Mouse (Mus musculus): Measurements from ENCODE around the gene Glycam1. TPM values are rescaled to one million over a fixed set of nuclear protein-coding genes. Genes with fewer than 3 reads are reported as not detected.

Glycam1 gene
- polyA plus RNA-seq, 1 experiment from 2014 or later: not detected

DNA sequence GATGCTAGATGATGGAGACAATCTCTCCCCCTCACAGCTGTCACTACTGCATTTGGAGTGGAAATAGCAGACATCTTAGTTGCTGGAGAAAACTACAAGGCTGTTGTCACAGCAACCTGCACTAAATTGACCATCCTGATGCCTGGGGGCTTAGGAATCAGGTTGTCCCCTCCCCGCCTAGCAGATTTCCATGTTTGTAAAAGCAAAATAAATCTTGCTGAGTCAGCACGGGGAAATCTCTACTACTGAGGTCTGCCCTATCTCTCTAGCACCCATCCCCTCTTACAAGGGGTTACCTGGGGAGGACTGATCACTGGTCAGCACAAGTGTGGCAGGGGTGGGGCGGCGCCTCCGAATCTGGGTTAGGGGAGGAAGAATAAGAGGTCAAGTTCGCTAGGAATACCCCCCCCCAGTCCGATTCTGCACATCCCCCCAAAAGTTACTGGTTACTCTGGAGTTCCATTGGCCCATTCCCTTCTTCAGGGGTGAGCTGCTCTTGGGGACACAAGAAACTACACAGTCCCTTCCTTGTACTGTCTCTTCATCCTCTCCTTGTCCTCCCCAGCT lies 30.7 kb downstream of the Glycam1 start:
- no peak for DNase-seq (ENCODE audit: low spot score)
- H3K4me2 ChIP-seq (ENCODE audit: low read length): no peak overlapping the region
- peaks cover 2% of the 10 kb centered on the region; the same call in 1 of the 2 replicates for H3K4me1 ChIP-seq (replicated peaks; ENCODE audit: control insufficient read depth, insufficient read depth, low read length)
- no peaks in the 10 kb centered on the region for H3K9me3 ChIP-seq (ENCODE audit: control insufficient read depth, low read length)
- H3K4me3 ChIP-seq (ENCODE audit: low read depth, low read length): no peak overlapping the region
- H3K36me3 ChIP-seq (ENCODE audit: control insufficient read depth, insufficient read depth, low read length): no peaks in the 10 kb centered on the region
- 80% methylated on average over 7 of the region's 7 CpGs for WGBS
- H3K27ac ChIP-seq (ENCODE audit: low read depth): no peak overlapping the region
- no peak for ATAC-seq (replicated peaks; ENCODE audit: low FRiP score, low TSS enrichment, low read depth)
- no peak overlapping the region for H3K9ac ChIP-seq (ENCODE audit: low read length)
- H3K27me3 ChIP-seq (replicated peaks; ENCODE audit: control insufficient read depth, insufficient read depth, low read length): peaks cover 21% of the 10 kb centered on the region; the same call in 1 of the 2 replicates

DNA sequence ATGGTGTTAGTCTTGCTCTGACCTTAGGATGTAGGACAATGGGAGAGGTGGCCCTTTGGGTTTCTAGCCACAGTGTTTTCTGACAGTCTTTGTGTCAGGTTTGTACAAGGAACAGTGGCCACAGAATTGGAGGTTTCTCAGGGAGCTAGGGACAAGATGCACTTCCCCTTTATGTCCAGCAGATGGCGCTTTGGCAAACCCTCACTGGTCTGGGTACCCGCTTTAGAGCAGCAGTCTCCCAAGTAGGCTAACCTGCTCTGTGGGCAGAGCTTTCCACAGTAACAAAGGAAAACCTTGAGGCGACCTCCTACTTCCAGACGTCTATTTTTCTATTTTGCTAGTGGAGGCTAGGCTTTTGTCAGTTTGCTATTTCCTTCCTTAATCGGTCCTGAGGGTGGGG lies 34.5 kb downstream of the Glycam1 start:
- DNase-seq (ENCODE audit: low spot score) (peak; percentile 71), ATAC-seq (replicated peaks; ENCODE audit: low FRiP score, low TSS enrichment, low read depth) (peak; percentile 45; the same call in 1 of the 2 replicates)
- Histone ChIP-seq H3K36me3 (ENCODE audit: control insufficient read depth, insufficient read depth, low read length) (no peaks in the 10 kb centered on the region), H3K27ac (ENCODE audit: low read depth) (no peak overlapping the region), H3K9ac (ENCODE audit: low read length) (no peak overlapping the region), H3K4me1 (replicated peaks; ENCODE audit: control insufficient read depth, insufficient read depth, low read length) (no peaks in the 10 kb centered on the region; the same call in 1 of the 2 replicates), H3K9me3 (ENCODE audit: control insufficient read depth, low read length) (no peaks in the 10 kb centered on the region), H3K27me3 (replicated peaks; ENCODE audit: control insufficient read depth, insufficient read depth, low read length) (0 out of 2 replicates have a peak, but pooled peaks cover 2% of the 10 kb centered on the region), H3K4me2 (ENCODE audit: low read length) (no peak overlapping the region), H3K4me3 (ENCODE audit: low read depth, low read length) (no peak overlapping the region)
- 7% methylated on average over 5 of the region's 5 CpGs for WGBS

DNA sequence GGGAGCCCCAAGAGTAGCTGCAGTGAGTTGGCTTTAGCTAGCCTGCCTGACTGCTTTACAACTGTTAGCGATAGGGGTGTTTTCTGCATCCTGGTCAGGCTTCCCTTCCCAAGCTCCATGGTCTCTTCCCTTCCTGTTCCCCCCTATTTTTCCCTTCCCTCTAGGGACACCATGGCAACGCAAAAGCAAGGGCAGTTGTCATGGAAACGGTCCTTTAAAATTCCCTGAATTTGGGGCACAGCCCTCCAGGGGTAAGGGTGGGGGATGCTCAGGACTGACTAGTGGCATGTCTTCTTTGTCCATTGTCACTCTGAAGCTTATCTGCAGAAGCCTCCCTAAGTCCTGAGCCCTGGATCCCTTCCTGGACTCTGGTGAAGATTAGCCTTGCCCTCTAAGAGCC lies 41.7 kb downstream of the Glycam1 start:
- 68% methylated on average over 3 of the region's 3 CpGs for WGBS
- H3K9ac ChIP-seq (ENCODE audit: low read length): no peak overlapping the region
- DNase-seq (ENCODE audit: low spot score): no peak
- H3K4me3 ChIP-seq (ENCODE audit: low read depth, low read length): no peak overlapping the region
- no peaks in the 10 kb centered on the region for H3K9me3 ChIP-seq (ENCODE audit: control insufficient read depth, low read length)
- no peak overlapping the region for H3K4me2 ChIP-seq (ENCODE audit: low read length)
- no peaks in the 10 kb centered on the region for H3K27me3 ChIP-seq (replicated peaks; ENCODE audit: control insufficient read depth, insufficient read depth, low read length)
- no peak for ATAC-seq (replicated peaks; ENCODE audit: low FRiP score, low TSS enrichment, low read depth)
- no peak overlapping the region for H3K27ac ChIP-seq (ENCODE audit: low read depth)
- no peaks in the 10 kb centered on the region for H3K36me3 ChIP-seq (ENCODE audit: control insufficient read depth, insufficient read depth, low read length)
- H3K4me1 ChIP-seq (replicated peaks; ENCODE audit: control insufficient read depth, insufficient read depth, low read length): no peaks in the 10 kb centered on the region

DNA sequence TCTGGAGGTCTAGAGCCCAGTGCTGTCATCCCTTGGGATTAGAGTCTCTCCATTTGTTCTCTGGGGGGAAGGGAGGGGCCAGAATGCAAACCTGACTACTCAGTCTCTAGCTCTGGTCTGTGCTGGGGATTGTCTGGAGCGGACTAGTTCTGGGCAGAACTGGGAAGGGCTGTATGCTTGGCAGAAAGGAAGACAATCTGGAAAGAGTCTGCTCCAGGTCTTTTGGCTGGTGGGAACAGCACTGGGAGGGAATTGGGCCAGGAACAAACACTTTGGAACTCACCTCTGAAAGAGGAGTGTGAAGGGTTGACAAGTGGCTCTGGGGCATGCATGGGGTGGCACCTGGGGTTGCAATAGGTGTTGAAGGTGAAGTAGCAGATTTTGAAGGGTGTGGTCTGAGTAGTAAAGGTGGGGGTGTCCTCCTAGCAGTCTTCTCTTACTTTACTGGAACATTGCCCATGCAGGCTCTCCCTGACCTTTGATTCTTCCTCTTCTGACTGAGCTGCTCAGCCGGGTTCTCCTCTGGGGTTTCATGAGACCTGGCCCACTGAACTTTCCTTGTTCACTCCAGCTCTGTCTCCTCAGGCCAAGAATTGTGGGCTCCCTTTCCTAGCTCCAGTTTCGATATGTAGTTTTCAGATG lies 42.3 kb downstream of the Glycam1 start:
- WGBS: 75% methylated on average over 3 of the region's 3 CpGs
- ATAC-seq (replicated peaks; ENCODE audit: low FRiP score, low TSS enrichment, low read depth): no peak
- H3K27ac ChIP-seq (ENCODE audit: low read depth): no peak overlapping the region

DNA sequence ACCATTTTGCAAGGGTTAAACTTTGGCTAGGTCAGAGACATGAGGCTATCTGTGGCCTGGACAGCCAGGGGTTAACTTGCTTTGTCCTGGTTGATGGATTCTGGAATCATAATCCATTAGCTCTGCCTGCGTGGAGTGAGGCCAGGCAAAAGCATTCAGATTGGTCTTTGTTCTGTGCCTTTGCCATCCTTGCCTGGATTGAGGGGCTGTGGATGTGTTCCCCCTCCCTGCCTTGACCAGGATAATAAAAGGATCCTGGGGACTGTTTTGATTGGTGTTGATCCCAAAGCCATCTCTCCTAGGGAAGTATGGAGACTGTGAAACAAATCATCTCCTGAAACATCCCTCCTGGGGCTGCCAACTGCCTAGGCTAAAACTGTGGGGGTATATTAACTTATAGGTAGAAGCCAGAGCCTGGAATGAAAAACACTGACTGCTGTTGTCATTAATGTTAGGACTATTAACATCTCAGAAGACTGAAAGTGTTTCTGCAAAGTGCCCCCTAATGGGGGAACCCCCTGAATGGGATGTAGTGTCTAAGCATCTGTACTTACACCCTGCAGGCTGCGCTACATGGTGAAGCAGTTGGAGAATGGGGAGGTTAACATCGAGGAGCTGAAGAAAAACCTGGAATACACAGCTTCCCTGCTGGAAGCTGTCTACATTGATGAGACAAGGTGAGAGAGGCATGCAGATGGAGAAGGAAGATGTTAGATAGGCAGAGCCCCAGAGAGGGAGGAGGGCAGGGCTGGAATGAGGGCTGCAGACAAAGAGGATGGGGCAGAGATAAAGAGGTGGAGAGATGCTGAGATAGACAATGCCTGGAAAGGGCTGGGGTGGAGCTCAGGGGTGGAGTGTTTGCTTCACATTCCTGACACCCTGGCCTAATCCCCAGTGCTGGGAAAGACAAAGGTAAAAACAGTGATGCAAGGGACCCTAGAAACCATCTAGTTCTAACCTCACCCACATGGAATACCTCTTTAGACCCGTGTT lies 45.2 kb downstream of the Glycam1 start:
- peaks cover 3% of the 10 kb centered on the region; the same call in 1 of the 2 replicates for H3K4me1 ChIP-seq (replicated peaks; ENCODE audit: control insufficient read depth, insufficient read depth, low read length)
- no peak overlapping the region for H3K4me3 ChIP-seq (ENCODE audit: low read depth, low read length)
- H3K36me3 ChIP-seq (ENCODE audit: control insufficient read depth, insufficient read depth, low read length): no peaks in the 10 kb centered on the region
- H3K27me3 ChIP-seq (replicated peaks; ENCODE audit: control insufficient read depth, insufficient read depth, low read length): no peaks in the 10 kb centered on the region
- no peak overlapping the region for H3K27ac ChIP-seq (ENCODE audit: low read depth)
- ATAC-seq (replicated peaks; ENCODE audit: low FRiP score, low TSS enrichment, low read depth) (no peak), DNase-seq (ENCODE audit: low spot score) (no peak)
- no peak overlapping the region for H3K4me2 ChIP-seq (ENCODE audit: low read length)
- no peaks in the 10 kb centered on the region for H3K9me3 ChIP-seq (ENCODE audit: control insufficient read depth, low read length)
- no peak overlapping the region for H3K9ac ChIP-seq (ENCODE audit: low read length)
- WGBS: 35% methylated on average over 4 of the region's 4 CpGs

More for the DNA sequence above, 42.3 kb downstream of the Glycam1 start:
- H3K4me3 ChIP-seq (ENCODE audit: low read depth, low read length): no peak overlapping the region
- DNase-seq (ENCODE audit: low spot score): no peak
- no peaks in the 10 kb centered on the region for H3K9me3 ChIP-seq (ENCODE audit: control insufficient read depth, low read length)
- H3K27me3 ChIP-seq (replicated peaks; ENCODE audit: control insufficient read depth, insufficient read depth, low read length): no peaks in the 10 kb centered on the region
- no peaks in the 10 kb centered on the region for H3K4me1 ChIP-seq (replicated peaks; ENCODE audit: control insufficient read depth, insufficient read depth, low read length)
- no peak overlapping the region for H3K9ac ChIP-seq (ENCODE audit: low read length)
- H3K4me2 ChIP-seq (ENCODE audit: low read length): no peak overlapping the region
- H3K36me3 ChIP-seq (ENCODE audit: control insufficient read depth, insufficient read depth, low read length): no peaks in the 10 kb centered on the region

DNA sequence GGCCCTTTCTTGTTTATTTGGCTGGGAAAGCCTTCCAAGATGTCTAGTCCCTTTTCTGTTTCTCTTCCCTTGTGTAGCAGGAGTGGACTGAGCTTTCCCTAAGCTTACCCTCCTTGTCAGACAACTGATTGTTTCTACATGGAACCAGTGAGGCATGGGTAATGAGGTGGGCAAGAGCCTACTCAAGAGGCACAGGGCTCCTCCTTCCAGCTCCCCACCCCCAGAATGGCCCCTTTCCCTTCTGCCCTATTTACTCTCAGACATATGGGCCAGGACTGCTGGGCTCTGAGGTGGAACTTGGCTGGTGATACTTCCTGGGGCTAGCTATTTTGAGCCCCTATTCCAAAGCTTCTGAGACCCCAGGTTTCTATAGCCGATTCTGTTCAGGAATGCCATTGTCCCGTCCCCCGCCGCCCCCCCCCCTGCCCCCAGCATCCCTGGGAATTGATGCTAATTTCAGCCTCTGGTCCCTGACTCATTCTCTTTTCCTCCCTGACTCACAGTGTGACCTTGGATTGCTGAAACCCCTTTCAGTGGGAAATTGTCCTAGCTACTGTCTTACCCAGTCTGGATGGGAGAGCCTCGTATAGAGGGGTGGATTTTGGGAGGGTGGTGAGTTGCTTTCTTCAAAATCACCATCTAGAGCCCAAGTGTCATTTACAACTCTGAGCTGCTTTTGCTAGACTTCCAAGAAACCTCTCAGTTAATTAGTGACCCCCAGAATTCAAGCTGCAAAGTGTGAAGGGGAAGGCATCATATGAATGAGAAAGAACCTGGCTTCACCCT lies 46.1 kb downstream of the Glycam1 start:
- Histone ChIP-seq H3K36me3 (ENCODE audit: control insufficient read depth, insufficient read depth, low read length) (no peaks in the 10 kb centered on the region), H3K4me3 (ENCODE audit: low read depth, low read length) (no peak overlapping the region), H3K9me3 (ENCODE audit: control insufficient read depth, low read length) (no peaks in the 10 kb centered on the region), H3K4me2 (ENCODE audit: low read length) (no peak overlapping the region), H3K27ac (ENCODE audit: low read depth) (no peak overlapping the region), H3K9ac (ENCODE audit: low read length) (no peak overlapping the region), H3K4me1 (replicated peaks; ENCODE audit: control insufficient read depth, insufficient read depth, low read length) (peaks cover 8% of the 10 kb centered on the region; the same call in 1 of the 2 replicates), H3K27me3 (replicated peaks; ENCODE audit: control insufficient read depth, insufficient read depth, low read length) (no peaks in the 10 kb centered on the region)
- ATAC-seq (replicated peaks; ENCODE audit: low FRiP score, low TSS enrichment, low read depth) (no peak), DNase-seq (ENCODE audit: low spot score) (no peak)
- WGBS: 24% methylated on average over 5 of the region's 5 CpGs

DNA sequence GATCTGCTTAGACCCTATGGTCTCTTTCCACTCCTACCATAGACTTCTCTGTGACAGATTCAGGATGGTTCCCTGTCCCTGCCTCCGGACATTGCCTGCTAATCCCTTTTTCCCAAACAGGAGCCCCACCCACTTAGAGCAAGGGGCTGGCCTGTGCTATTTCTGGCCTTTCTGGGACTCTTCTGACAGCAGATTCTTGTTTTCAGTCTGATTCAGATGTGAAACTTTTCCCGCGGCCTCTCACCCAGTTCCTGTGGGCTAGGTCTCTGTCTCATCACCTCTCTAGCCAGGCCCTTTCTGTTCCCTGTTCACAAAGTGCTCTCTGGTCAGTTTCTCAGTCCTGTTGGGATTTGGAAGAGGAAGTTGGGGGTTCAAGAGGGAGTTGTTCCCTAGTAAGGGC lies 50.0 kb downstream of the Glycam1 start:
- H3K4me2 ChIP-seq (ENCODE audit: low read length): peak overlapping the region; percentile 52; the same call in 1 of the 2 replicates
- H3K36me3 ChIP-seq (ENCODE audit: control insufficient read depth, insufficient read depth, low read length): no peaks in the 10 kb centered on the region
- H3K9me3 ChIP-seq (ENCODE audit: control insufficient read depth, low read length): no peaks in the 10 kb centered on the region
- H3K4me3 ChIP-seq (ENCODE audit: low read depth, low read length): no peak overlapping the region
- 14% methylated on average over 3 of the region's 3 CpGs for WGBS
- H3K27ac ChIP-seq (ENCODE audit: low read depth): no peak overlapping the region
- ATAC-seq (replicated peaks; ENCODE audit: low FRiP score, low TSS enrichment, low read depth): no peak
- H3K27me3 ChIP-seq (replicated peaks; ENCODE audit: control insufficient read depth, insufficient read depth, low read length): 0 out of 2 replicates have a peak, but pooled peaks cover 4% of the 10 kb centered on the region
- no peak for DNase-seq (ENCODE audit: low spot score)
- peaks cover 8% of the 10 kb centered on the region; the same call in 1 of the 2 replicates for H3K4me1 ChIP-seq (replicated peaks; ENCODE audit: control insufficient read depth, insufficient read depth, low read length)
- H3K9ac ChIP-seq (ENCODE audit: low read length): no peak overlapping the region

DNA sequence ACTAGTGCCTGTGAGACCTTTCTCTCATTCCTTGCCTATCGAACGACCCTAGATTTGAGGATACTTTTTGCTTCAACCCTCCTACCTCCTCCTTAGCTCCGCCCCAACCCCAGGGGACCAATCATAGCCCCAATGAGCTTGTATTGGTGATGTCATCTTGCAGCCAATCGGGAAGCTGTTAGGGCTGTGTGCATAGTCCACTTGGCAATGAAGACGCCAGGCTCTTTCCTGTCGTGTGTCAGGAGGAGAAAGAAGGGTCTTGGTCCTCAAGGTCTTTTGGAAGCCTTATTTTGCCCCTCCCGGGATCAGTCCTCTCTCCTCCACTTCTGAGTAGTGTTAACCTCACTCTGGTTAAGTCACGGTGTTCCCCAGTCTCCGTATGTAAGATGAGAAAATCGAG lies 50.8 kb downstream of the Glycam1 start:
- peak overlapping the region; percentile 52 for H3K4me2 ChIP-seq (ENCODE audit: low read length)
- ATAC-seq (replicated peaks; ENCODE audit: low FRiP score, low TSS enrichment, low read depth) (peak; percentile 97), DNase-seq (ENCODE audit: low spot score) (peak; percentile 81)
- H3K36me3 ChIP-seq (ENCODE audit: control insufficient read depth, insufficient read depth, low read length): no peaks in the 10 kb centered on the region
- 0 out of 2 replicates have a peak, but pooled peaks cover 4% of the 10 kb centered on the region for H3K27me3 ChIP-seq (replicated peaks; ENCODE audit: control insufficient read depth, insufficient read depth, low read length)
- peaks cover 8% of the 10 kb centered on the region; the same call in 1 of the 2 replicates for H3K4me1 ChIP-seq (replicated peaks; ENCODE audit: control insufficient read depth, insufficient read depth, low read length)
- H3K9me3 ChIP-seq (ENCODE audit: control insufficient read depth, low read length): no peaks in the 10 kb centered on the region
- H3K9ac ChIP-seq (ENCODE audit: low read length): 0 out of 2 replicates have a peak overlapping the region, but pooled peaks have one; percentile 21
- H3K4me3 ChIP-seq (ENCODE audit: low read depth, low read length): peak overlapping the region; percentile 32
- WGBS: 4% methylated on average over 10 of the region's 10 CpGs
- H3K27ac ChIP-seq (ENCODE audit: low read depth): 0 out of 2 replicates have a peak overlapping the region, but pooled peaks have one; percentile 14
